Mouse (Mus musculus): ENCODE measurements at regions not wholly inside any gene's neighbourhood (a gene's known extent, or its start where the extent isn't known, plus 50 kb on each side); places are given as distances from the start of the nearest gene placed in this dataset.

- no peak for DNase-seq (ENCODE audit: low read depth, low spot score)
Observed at GRCm38 (mm10) chr14:106924026-106924425, 818.0 kb downstream of the Trim52 start.

- DNase-seq (ENCODE audit: low read depth, low spot score): no peak
Observed at GRCm38 (mm10) chr14:106924443-106924842, 818.4 kb downstream of the Trim52 start.

DNA sequence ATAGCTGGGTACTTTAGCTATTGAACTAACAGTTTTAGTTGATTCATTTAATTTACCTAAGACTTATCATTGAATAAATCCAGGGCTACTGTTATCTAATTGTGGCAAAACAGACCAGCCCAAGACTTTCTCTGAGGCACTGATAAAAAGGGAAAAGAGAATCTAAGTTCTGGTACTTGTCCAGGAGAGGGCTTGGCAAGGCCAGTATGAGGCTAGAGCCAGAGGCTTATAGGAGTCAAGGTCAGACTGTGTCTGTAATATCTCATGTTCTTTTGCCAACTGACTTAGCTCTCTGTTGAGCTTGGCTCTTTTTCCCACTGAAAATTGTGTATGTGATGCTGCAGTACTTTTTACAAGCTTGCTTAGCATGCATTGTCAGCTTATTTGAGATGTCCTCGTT is 839.3 kb downstream of the Trim52 start:
- no peak for DNase-seq (ENCODE audit: low read depth, low spot score)

DNA sequence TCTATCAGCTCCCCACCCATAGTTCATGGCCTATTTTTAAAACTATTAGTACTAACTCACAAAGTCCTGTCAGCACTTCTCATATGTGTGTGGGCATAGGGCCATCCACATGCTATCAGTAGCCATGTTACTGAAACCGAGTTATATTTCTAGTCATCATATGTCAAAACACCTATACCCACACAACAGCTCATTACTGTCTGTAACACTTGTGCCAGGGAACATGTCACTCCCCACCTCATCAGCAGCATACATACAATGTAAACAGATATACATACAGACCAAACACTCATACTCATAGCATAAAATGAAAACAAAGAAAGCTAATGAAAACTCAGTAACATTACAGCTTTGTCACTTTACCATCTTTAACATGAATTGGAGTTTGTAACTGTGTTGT is 872.0 kb downstream of the Trim52 start:
- no peak for DNase-seq (ENCODE audit: low read depth, low spot score)

GRCm38 (mm10) chr14:106980752-106981151 is 874.8 kb downstream of the Trim52 start:
- DNase-seq (ENCODE audit: low read depth, low spot score): peak; percentile 58

GRCm38 (mm10) chr14:106997565-106998279 is 891.7 kb downstream of the Trim52 start:
- DNase-seq (ENCODE audit: low read depth, low spot score): no peak

GRCm38 (mm10) chr14:107004981-107005380 is 899.0 kb downstream of the Trim52 start:
- no peak for DNase-seq (ENCODE audit: low read depth, low spot score)

DNA sequence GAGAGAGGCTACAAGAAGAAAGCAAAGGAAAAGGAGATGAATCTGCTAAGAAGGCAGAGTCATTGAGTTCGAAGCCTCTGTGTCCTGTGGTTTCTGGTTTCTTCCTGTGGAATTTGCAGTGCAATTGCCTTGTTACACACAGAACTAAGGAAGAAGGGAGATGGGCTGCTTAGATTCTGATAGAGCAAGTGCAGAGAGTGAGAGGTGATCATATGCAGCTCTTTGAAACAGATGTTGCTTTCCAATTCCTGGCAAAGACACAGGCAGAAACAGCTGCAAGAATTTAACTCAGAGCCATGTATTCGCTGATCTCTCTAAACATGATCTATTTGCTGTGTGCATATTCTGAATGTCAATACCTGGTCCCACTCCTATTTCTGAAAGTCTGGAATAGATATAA is 903.6 kb downstream of the Trim52 start:
- no peak for DNase-seq (ENCODE audit: low read depth, low spot score)

DNA sequence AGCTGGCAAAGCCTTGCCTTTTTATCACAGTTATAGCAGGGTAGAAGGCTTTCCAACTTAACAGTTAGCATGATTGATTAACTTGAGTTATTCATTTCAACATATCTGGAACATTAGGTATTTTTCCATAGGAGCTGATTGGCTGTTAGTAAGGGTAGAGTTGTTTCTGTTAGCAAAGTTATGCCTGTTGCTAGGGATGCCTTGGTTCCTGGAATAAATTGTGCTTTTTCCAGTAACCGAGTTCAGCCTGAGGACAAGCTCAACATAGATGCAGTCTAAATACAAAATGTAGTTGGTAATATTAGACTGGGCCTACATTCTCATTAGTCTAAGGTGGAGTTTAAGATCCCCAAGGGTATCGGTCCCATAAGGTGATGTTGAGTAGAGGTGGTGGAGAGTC is 927.8 kb downstream of the Trim52 start:
- DNase-seq (ENCODE audit: low read depth, low spot score): no peak

- DNase-seq (ENCODE audit: low read depth, low spot score): no peak
Observed at GRCm38 (mm10) chr14:107051946-107052551, 946.1 kb downstream of the Trim52 start.

- no peak for DNase-seq (ENCODE audit: low read depth, low spot score)
Observed at GRCm38 (mm10) chr14:107068592-107068991, 962.6 kb downstream of the Trim52 start.

DNA sequence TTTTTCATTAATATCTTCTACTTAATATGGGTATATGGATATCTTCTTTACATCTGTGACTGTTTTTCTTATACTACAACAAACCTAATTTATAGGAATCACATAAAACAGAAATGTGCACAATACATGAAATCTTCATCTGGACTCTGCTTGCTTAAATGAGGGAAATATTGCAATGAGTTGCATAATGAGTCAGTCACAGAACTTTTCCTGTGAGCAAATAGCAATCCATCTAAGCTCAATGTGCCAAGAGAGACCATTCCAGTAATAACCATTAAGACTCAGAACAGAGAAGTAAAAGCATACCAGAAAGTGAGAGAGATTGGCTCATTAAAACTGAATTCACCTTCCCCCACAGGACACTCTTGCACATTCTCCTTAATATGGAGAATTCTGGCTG is 974.4 kb downstream of the Trim52 start:
- no peak for DNase-seq (ENCODE audit: low read depth, low spot score)
